Mouse (Mus musculus) heart, adult 2 months (tissue): ENCODE data around the gene Phospho1.

Source experiments
- CTCF ChIP-seq: fragments of 200-600 bp; IDR thresholded peaks from 2 replicates; pipeline ENCODE4 v1.8.1; 2022; ENCODE audit warnings: antibody characterized with exemption, mild to moderate bottlenecking, moderate library complexity
- EP300 ChIP-seq: fragments of 200-500 bp; IDR thresholded peaks from 2 replicates; pipeline ENCODE4 v1.6.1; 2011; ENCODE audit warnings: low read depth, low read length, control low read depth; ENCODE audit not compliant: insufficient read depth
- POLR2A ChIP-seq: fragments of 200-500 bp; IDR thresholded peaks from 2 replicates; pipeline ENCODE4 v1.6.1; 2011; ENCODE audit warnings: mild to moderate bottlenecking, low read depth, low read length, control low read depth; ENCODE audit not compliant: insufficient read depth

- TF ChIP-seq CTCF = no peak
- no peak for TF ChIP-seq EP300
- 0 out of 2 replicates have a peak, but pooled peaks have one; percentile 22 for TF ChIP-seq POLR2A
Measured at GRCm38 (mm10) chr11:95842953-95843352, 18.7 kb downstream of the Phospho1 start.
